8 mouse cellular contexts compared by ENCODE assay signal in the genomic region with DNA sequence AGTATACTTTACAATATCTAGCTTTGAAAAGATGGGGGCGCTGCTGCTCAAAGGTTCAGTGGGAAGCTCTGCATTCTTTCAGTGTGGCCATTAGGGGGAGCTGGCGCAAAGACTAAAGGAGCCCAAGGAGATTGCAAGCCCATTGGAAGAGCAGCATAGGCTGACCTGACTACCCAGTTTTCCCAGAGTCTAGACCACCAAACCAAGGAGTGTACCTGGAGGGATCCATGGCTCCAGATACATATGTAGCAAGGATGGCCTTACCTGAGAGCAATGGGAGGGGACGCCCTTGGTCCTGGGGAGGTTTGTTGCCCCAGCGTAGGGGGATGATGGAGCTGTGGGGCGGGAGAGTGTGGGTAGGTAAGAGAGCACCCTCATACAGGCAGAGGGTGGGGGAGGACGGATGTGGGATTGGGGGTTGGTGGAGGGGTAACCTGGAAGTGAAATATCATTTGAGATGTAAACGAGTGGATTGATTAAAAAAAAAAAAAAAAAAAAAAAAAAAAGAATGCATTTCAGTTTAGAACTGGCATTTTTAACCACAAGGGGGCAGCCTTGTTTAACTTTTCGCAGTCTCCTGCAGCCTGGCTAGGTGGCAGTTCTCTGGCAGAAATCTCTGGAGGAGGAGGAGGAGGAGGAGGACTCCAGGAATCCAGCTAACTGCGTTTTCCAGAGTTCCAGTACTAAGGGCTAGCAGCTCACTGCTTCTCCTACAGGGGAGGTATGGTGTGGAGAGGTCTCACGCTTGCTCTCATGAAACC. TPM values are rescaled to one million over a fixed set of nuclear protein-coding genes. Genes with fewer than 3 reads are reported as not detected.
DNase-seq lines count a peak whose midpoint lies in the region; ATAC-seq lines count a peak whose summit lies in the region.

No protein-coding gene starts in this region.

- DNase-seq in MN1 (ENCODE audit: low spot score): peak; percentile 67
- DNase-seq in cerebellum, adult 11-12 months: peak; percentile 47
- DNase-seq in forebrain, embryonic 14.5 days (ENCODE audit: low spot score): peak; percentile 95
- peak; percentile 73 for DNase-seq in hindbrain, embryonic 10.5 days (ENCODE audit: low spot score)
- peak; percentile 35 for DNase-seq in layer of hippocampus, adult 9-10 months (ENCODE audit: low spot score)
- DNase-seq in ovary, postnatal 14 days (ENCODE audit: low spot score): peak; percentile 63
- peak; percentile 9 to 22 for DNase-seq in thymus, postnatal 36 days

- peak; percentile 87 for ATAC-seq in forebrain, embryonic 14.5 days
- ATAC-seq in lung, embryonic 15.5 days (ENCODE audit: borderline replicate concordance, extremely low read depth, low FRiP score, low TSS enrichment): peak; percentile 79

- H3K36me3 ChIP-seq in forebrain, embryonic 14.5 days (ENCODE audit: control insufficient read depth, insufficient read depth, low read length): no peaks in the 10 kb centered on the region
- H3K36me3 ChIP-seq in hindbrain, embryonic 10.5 days: no peaks in the 10 kb centered on the region
- no peaks in the 10 kb centered on the region for H3K36me3 ChIP-seq in lung, embryonic 15.5 days

- peak overlapping the region; percentile 37 for H3K4me2 ChIP-seq in forebrain, embryonic 14.5 days (ENCODE audit: low read length)
- H3K4me2 ChIP-seq in lung, embryonic 15.5 days: peak overlapping the region; percentile 48

- 24% methylated on average over 10 of the region's 10 CpGs for WGBS in forebrain, embryonic 14.5 days
- 20% methylated on average over 10 of the region's 10 CpGs for WGBS in hindbrain, embryonic 10.5 days
- 19% methylated on average over 10 of the region's 10 CpGs for WGBS in lung, embryonic 15.5 days

- no peak overlapping the region for H3K9ac ChIP-seq in forebrain, embryonic 14.5 days (ENCODE audit: low read length)
- no peak overlapping the region for H3K9ac ChIP-seq in lung, embryonic 15.5 days

- no peak overlapping the region for H3K4me3 ChIP-seq in forebrain, embryonic 14.5 days (ENCODE audit: low read depth, low read length)
- H3K4me3 ChIP-seq in hindbrain, embryonic 10.5 days: peak overlapping the region; percentile 32
- no peak overlapping the region; the same call in 1 of the 2 replicates for H3K4me3 ChIP-seq in lung, embryonic 15.5 days

- H3K4me1 ChIP-seq in forebrain, embryonic 14.5 days (ENCODE audit: control insufficient read depth, insufficient read depth, low read length): no peaks in the 10 kb centered on the region
- H3K4me1 ChIP-seq in hindbrain, embryonic 10.5 days (replicated peaks): no peaks in the 10 kb centered on the region
- peaks cover 3% of the 10 kb centered on the region; the same call in 1 of the 2 replicates for H3K4me1 ChIP-seq in lung, embryonic 15.5 days

- no peak overlapping the region for H3K27ac ChIP-seq in forebrain, embryonic 14.5 days (ENCODE audit: low read depth, low read length)
- no peak overlapping the region for H3K27ac ChIP-seq in hindbrain, embryonic 10.5 days
- H3K27ac ChIP-seq in lung, embryonic 15.5 days: no peak overlapping the region

- H3K9me3 ChIP-seq in forebrain, embryonic 14.5 days (replicated peaks; ENCODE audit: control insufficient read depth, low read length): no peaks in the 10 kb centered on the region
- H3K9me3 ChIP-seq in hindbrain, embryonic 10.5 days: no peaks in the 10 kb centered on the region
- H3K9me3 ChIP-seq in lung, embryonic 15.5 days: no peaks in the 10 kb centered on the region

- no peaks in the 10 kb centered on the region for H3K27me3 ChIP-seq in forebrain, embryonic 14.5 days (replicated peaks; ENCODE audit: control insufficient read depth, insufficient read depth, low read length)
- no peaks in the 10 kb centered on the region for H3K27me3 ChIP-seq in hindbrain, embryonic 10.5 days (ENCODE audit: insufficient read depth, poor library complexity, severe bottlenecking)
- H3K27me3 ChIP-seq in lung, embryonic 15.5 days: no peaks in the 10 kb centered on the region

RNA-seq across cellular contexts. Expression of a gene that starts 9.5 kb away (rescaled TPM):
- polyA plus RNA-seq in forebrain, embryonic 14.5 days (2014; fragmentation: Nextera tagmentation; extraction: Ambion mirVana): 13.9 and 14.0 TPM in 2 replicates
- 15.6 and 21.8 TPM in 2 replicates for polyA plus RNA-seq in hindbrain, embryonic 10.5 days (2016; fragmentation: Nextera tagmentation; extraction: Ambion mirVana)
- 36.4 and 37.1 TPM in 2 replicates for polyA plus RNA-seq in lung, embryonic 15.5 days (2015; fragmentation: Nextera tagmentation; extraction: Ambion mirVana)

RNA-seq across cellular contexts. Expression of a gene that starts 59.7 kb away (rescaled TPM):
- 21.4 and 22.1 TPM in 2 replicates for polyA plus RNA-seq in forebrain, embryonic 14.5 days (2014; fragmentation: Nextera tagmentation; extraction: Ambion mirVana)
- polyA plus RNA-seq in hindbrain, embryonic 10.5 days (2016; fragmentation: Nextera tagmentation; extraction: Ambion mirVana): 31.9 and 32.4 TPM in 2 replicates
- polyA plus RNA-seq in lung, embryonic 15.5 days (2015; fragmentation: Nextera tagmentation; extraction: Ambion mirVana): 35.5 and 39.2 TPM in 2 replicates

RNA-seq across cellular contexts. Expression of a gene that starts 59.8 kb away (rescaled TPM):
- 14.7 and 16.8 TPM in 2 replicates for polyA plus RNA-seq in forebrain, embryonic 14.5 days (2014; fragmentation: Nextera tagmentation; extraction: Ambion mirVana)
- polyA plus RNA-seq in hindbrain, embryonic 10.5 days (2016; fragmentation: Nextera tagmentation; extraction: Ambion mirVana): 33.8 and 36.1 TPM in 2 replicates
- 21.4 and 22.6 TPM in 2 replicates for polyA plus RNA-seq in lung, embryonic 15.5 days (2015; fragmentation: Nextera tagmentation; extraction: Ambion mirVana)

Comparison
In these comparisons a context has a peak if more than half of its experiments do, and no peak if none do; other contexts are left out.
1. DNase-seq: peak in every context shown above with its lines; median percentile 95 in forebrain, embryonic 14.5 days; 73 in hindbrain, embryonic 10.5 days; 67 in MN1; 63 in ovary, postnatal 14 days; 47 in cerebellum, adult 11-12 months; 35 in layer of hippocampus, adult 9-10 months; 16 in thymus, postnatal 36 days.